In genomic region chr13:60602416-60603251, GRCm38 (mm10) we compare ENCODE assay signal across 8 mouse cellular contexts. TPM values are rescaled to one million over a fixed set of nuclear protein-coding genes. Genes with fewer than 3 reads are reported as not detected.
DNase-seq lines count a peak whose midpoint lies in the region; ATAC-seq and TF ChIP-seq lines count a peak whose summit lies in the region.

No protein-coding gene starts in this region.

- H3K4me2 ChIP-seq in liver, postnatal 0 days (ENCODE audit: low read depth, low read length): peak overlapping the region; percentile 69
- H3K4me2 ChIP-seq in neural tube, embryonic 13.5 days: peak overlapping the region; percentile 65

- no peak for TF ChIP-seq POLR2A in testis, adult 2 months (IDR thresholded peaks at IDR 0.05; ENCODE audit: control insufficient read depth, low read depth, low read length)
- no peak for TF ChIP-seq POLR2A in cortical plate, adult 2 months (IDR thresholded peaks at IDR 0.05; ENCODE audit: extremely low read depth, insufficient read depth, low read length)

- peak overlapping the region; percentile 78 for H3K4me3 ChIP-seq in testis, adult 2 months (ENCODE audit: control insufficient read depth, low read depth, low read length)
- H3K4me3 ChIP-seq in cortical plate, adult 2 months (ENCODE audit: insufficient read depth, low read length): peak overlapping the region; percentile 75
- peak overlapping the region; percentile 92 for H3K4me3 ChIP-seq in heart, embryonic 10.5 days
- peak overlapping the region; percentile 60 for H3K4me3 ChIP-seq in liver, postnatal 0 days (ENCODE audit: low read depth, low read length)
- H3K4me3 ChIP-seq in neural tube, embryonic 13.5 days: peak overlapping the region; percentile 91

- ATAC-seq in liver, postnatal 0 days: peak; percentile 30
- ATAC-seq in neural tube, embryonic 13.5 days (ENCODE audit: low read depth): peak; percentile 79

- H3K9ac ChIP-seq in liver, postnatal 0 days (replicated peaks): peak overlapping the region; percentile 80
- H3K9ac ChIP-seq in neural tube, embryonic 13.5 days: peak overlapping the region; percentile 92

- peaks cover 11% of the 10 kb centered on the region for H3K4me1 ChIP-seq in testis, adult 2 months (ENCODE audit: control insufficient read depth, insufficient read depth, low read length)
- no peaks in the 10 kb centered on the region; the same call in 1 of the 2 replicates for H3K4me1 ChIP-seq in cortical plate, adult 2 months (ENCODE audit: control insufficient read depth, insufficient read depth, low read length)
- H3K4me1 ChIP-seq in heart, embryonic 10.5 days: peaks cover 8% of the 10 kb centered on the region; the same call in 1 of the 2 replicates
- peaks cover 7% of the 10 kb centered on the region for H3K4me1 ChIP-seq in liver, postnatal 0 days (ENCODE audit: insufficient read depth)
- peaks cover 45% of the 10 kb centered on the region for H3K4me1 ChIP-seq in neural tube, embryonic 13.5 days (replicated peaks)

- TF ChIP-seq CTCF in testis, adult 2 months (IDR thresholded peaks at IDR 0.05; ENCODE audit: control insufficient read depth, insufficient read depth, insufficient replicate concordance, low read depth, low read length): no peak
- no peak for TF ChIP-seq CTCF in cortical plate, adult 2 months (IDR thresholded peaks at IDR 0.05; ENCODE audit: extremely low read depth, insufficient read depth, low read length)
- TF ChIP-seq CTCF in liver, postnatal 0 days (IDR thresholded peaks at IDR 0.05; ENCODE audit: low read depth): no peak

- DNase-seq in testis, postnatal 14 days (ENCODE audit: low spot score): no peak
- peak; percentile 79 for DNase-seq in heart, embryonic 10.5 days (ENCODE audit: low spot score)
- DNase-seq in kidney, adult 9 months: peak; percentile 35
- peak; percentile 45 for DNase-seq in liver, postnatal 0 days
- DNase-seq in yolk sac, embryonic 10.5 days (ENCODE audit: low spot score): peak; percentile 60

- H3K9me3 ChIP-seq in heart, embryonic 10.5 days: no peaks in the 10 kb centered on the region
- no peaks in the 10 kb centered on the region for H3K9me3 ChIP-seq in liver, postnatal 0 days (ENCODE audit: low read length)
- no peaks in the 10 kb centered on the region for H3K9me3 ChIP-seq in neural tube, embryonic 13.5 days

- no peak overlapping the region for H3K27ac ChIP-seq in testis, adult 2 months (ENCODE audit: control insufficient read depth, insufficient read depth, low read depth, low read length)
- H3K27ac ChIP-seq in cortical plate, adult 2 months (ENCODE audit: insufficient read depth, low read length): peak overlapping the region; percentile 1; the same call in 1 of the 2 replicates
- peak overlapping the region; percentile 95 for H3K27ac ChIP-seq in heart, embryonic 10.5 days
- peak overlapping the region; percentile 75 for H3K27ac ChIP-seq in liver, postnatal 0 days (ENCODE audit: low read depth)
- H3K27ac ChIP-seq in neural tube, embryonic 13.5 days (replicated peaks): peak overlapping the region; percentile 95

- no peaks in the 10 kb centered on the region for H3K36me3 ChIP-seq in testis, adult 2 months (ENCODE audit: control insufficient read depth, insufficient read depth, low read length)
- H3K36me3 ChIP-seq in heart, embryonic 10.5 days: peaks cover 17% of the 10 kb centered on the region; the same call in 1 of the 2 replicates
- H3K36me3 ChIP-seq in liver, postnatal 0 days (replicated peaks; ENCODE audit: insufficient read depth, low read length): no peaks in the 10 kb centered on the region
- peaks cover 21% of the 10 kb centered on the region; the same call in 1 of the 2 replicates for H3K36me3 ChIP-seq in neural tube, embryonic 13.5 days

- 14% methylated on average over 34 of the region's 34 CpGs for WGBS in heart, embryonic 10.5 days
- WGBS in liver, postnatal 0 days (ENCODE audit: insufficient replicate concordance): 16% methylated on average over 34 of the region's 34 CpGs
- 2% methylated on average over 34 of the region's 34 CpGs for WGBS in neural tube, embryonic 13.5 days

- no peak for TF ChIP-seq EP300 in liver, postnatal 0 days (IDR thresholded peaks at IDR 0.05; ENCODE audit: low read depth)

- H3K27me3 ChIP-seq in testis, adult 2 months (ENCODE audit: control insufficient read depth, insufficient read depth, low read length): 0 out of 2 replicates have a peak, but pooled peaks cover 2% of the 10 kb centered on the region
- H3K27me3 ChIP-seq in heart, embryonic 10.5 days (ENCODE audit: insufficient read depth, poor library complexity, severe bottlenecking): no peaks in the 10 kb centered on the region
- no peaks in the 10 kb centered on the region for H3K27me3 ChIP-seq in liver, postnatal 0 days (ENCODE audit: insufficient read depth, low read length)
- H3K27me3 ChIP-seq in neural tube, embryonic 13.5 days: no peaks in the 10 kb centered on the region

RNA-seq across cellular contexts. Expression of gene Dapk1, which starts 0.9 kb away (rescaled TPM):
- 2.6 and 3.4 TPM in 2 replicates for polyA plus RNA-seq in testis, adult 2 months (2012; rRNA removed)
- 57.4 and 63.1 TPM in 2 replicates for polyA plus RNA-seq in cortical plate, adult 2 months (2012; rRNA removed)
- 12.1 and 19.4 TPM in 2 replicates for polyA plus RNA-seq in heart, embryonic 10.5 days (2016; fragmentation: Nextera tagmentation; extraction: Ambion mirVana)
- polyA plus RNA-seq in liver, postnatal 0 days (2015; fragmentation: Nextera tagmentation; extraction: Ambion mirVana): 9.7 and 10.1 TPM in 2 replicates
- polyA plus RNA-seq in neural tube, embryonic 13.5 days (2015; fragmentation: Nextera tagmentation; extraction: Ambion mirVana): 35.1 and 39.0 TPM in 2 replicates
